Mouse (Mus musculus) CH12.LX (cell line): ENCODE results near the gene Ybx3.
A peak's percentile ranks its signal among the peaks of the same experiment; 100 is the strongest.

Experiments
- CTCF ChIP-seq, 2 experiments: IDR thresholded peaks in 1 of 2; conservative IDR thresholded peaks in 1 of 2; 2 replicates each; pipeline ENCODE4 v1.5.1; 2011 to 2012; ENCODE audit warnings: low read depth in 2 of 2, low read length in 2 of 2, improper control_type of control experiment in 1 of 2, inconsistent platforms in 1 of 2, mild to moderate bottlenecking in 1 of 2, moderate library complexity in 1 of 2
- MAX ChIP-seq: IDR thresholded peaks from 2 replicates; pipeline ENCODE4 v1.6.1; 2011; ENCODE audit warnings: low read length, improper control_type of control experiment
- MEF2A ChIP-seq: IDR thresholded peaks from 2 replicates; pipeline ENCODE4 v1.6.1; 2014; ENCODE audit warnings: low read depth, mild to moderate bottlenecking, inconsistent platforms, low read length, improper control_type of control experiment, borderline replicate concordance
- POLR2A ChIP-seq: IDR thresholded peaks from 2 replicates; pipeline ENCODE4 v1.6.1; 2011; ENCODE audit warnings: low read depth, mild to moderate bottlenecking, improper control_type of control experiment, low read length

DNA sequence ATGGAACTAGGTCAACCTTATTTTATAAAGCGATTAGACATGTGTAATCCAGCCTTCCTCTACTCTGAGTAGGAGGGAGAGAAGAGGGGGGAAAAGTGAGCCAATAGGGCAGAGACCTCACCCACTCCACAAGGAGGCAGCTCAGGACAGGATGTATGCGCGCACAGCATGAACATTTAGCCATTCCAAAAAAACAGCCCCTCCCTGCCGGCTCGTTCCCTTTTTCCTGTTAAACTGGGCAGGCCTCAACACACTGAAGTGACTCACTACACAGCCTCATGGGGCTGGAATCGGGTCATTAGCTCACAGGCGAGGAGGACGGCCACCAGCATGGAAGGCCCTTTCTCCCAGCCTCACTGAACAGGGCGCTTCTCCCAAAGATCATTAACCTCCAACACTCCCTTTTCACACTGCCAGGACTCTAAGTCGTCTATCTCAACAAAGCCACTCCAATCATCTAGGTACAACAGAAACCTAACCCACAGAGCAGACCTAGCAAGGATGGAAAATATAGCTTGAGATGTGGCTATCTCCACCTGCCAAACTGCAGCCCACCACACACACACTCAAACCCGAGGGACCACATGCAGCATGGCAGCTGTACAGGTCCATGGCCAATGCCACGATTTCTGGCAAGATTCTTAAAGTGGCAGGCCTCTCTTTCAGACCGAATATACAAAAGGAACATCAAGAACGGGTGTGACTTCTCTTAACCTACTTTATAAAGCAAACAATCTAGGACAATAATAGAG, 5.9 kb downstream of the Ybx3 start:
- TF ChIP-seq CTCF (conservative IDR thresholded peaks at IDR 0.05 in 1 of 2, IDR thresholded peaks at IDR 0.05 in 1 of 2; ENCODE audit: low read depth in 2 of 2, low read length in 2 of 2): no peak
- 0 out of 2 replicates have a peak, but pooled peaks have one; percentile 27 for TF ChIP-seq POLR2A
- TF ChIP-seq MEF2A: no peak
- no peak for TF ChIP-seq MAX
